Mouse (Mus musculus): Measurements from ENCODE around the gene Hspa12b.

- TF ChIP-seq GATA1 (IDR thresholded peaks at IDR 0.05; ENCODE audit: borderline replicate concordance, low read length) (no peak), FLI1 (IDR thresholded peaks at IDR 0.05; ENCODE audit: low read length) (no peak)
Observed at GRCm38 (mm10) chr2:131132930-131133547, 6.0 kb downstream of the Hspa12b start, which contains the start of gene Gm11037.

Measured in megakaryocyte, embryonic 14.5 days (primary cell).